16 mouse cellular contexts compared by ENCODE assay signal in the genomic region with DNA sequence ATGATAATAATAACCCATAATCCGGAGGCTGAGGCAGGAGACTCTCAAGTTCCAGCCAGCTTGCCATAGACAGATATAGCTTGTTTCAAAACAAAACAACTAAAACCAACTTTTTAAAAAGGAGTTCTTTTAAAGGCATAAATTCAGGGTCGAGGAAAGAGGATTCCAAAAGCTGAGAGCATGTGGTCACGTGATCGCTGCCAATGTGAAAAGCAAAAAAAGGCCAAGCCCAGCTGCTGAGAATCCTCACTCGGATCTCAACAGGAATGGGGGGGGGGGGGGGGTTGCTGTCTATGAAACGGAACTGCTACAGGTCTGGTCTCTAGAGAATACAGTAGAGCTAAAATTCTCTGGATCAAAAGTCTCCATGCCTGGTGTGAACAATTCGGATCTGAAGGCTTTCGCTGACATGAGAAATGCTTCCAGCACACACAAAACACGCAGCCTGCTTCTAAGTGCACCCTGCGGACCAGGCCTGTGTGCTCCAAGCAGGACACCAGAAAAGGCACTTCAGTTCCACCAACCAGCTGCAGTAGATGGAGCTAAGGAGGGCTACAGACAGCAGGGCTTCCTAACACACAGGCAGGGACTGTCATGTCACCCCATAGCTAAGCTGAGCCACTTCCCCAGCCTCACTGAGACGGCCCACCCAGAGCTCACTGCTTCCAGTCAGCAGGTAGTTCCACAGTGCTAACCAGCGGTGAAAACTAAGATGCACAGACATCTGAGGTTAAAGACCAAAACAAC. TPM values are rescaled to one million over a fixed set of nuclear protein-coding genes. Genes with fewer than 3 reads are reported as not detected.
DNase-seq lines count a peak whose midpoint lies in the region; ATAC-seq and TF ChIP-seq lines count a peak whose summit lies in the region.
"Had no signal": no experiment of that assay in that cellular context is flagged by ENCODE, and none has a peak within 500 bp of the region (broad histone marks: within the 10 kb centered on the region; RNA-seq: fewer than 3 reads in every experiment).

No protein-coding gene starts in this region.

- intact Hi-C loops in left cerebral cortex, postnatal 14 days (cut with DNase I) = no loop called here

- DNase-seq in heart, adult 9 months (ENCODE audit: low spot score in 2 of 2) = no peak
- DNase-seq in midbrain, embryonic 14.5 days = no peak
- no peak for DNase-seq in ES-E14 (ENCODE audit: low read depth, low spot score)
- no peak for DNase-seq in left cerebral cortex, postnatal 14 days (ENCODE audit: low spot score in 2 of 2)
- no peak for DNase-seq in ovary, postnatal 10 days (ENCODE audit: low spot score)
- DNase-seq: adrenal gland, adult 2 months; cerebellum, adult 9-11 months; kidney, adult 11 months; liver, embryonic 13.5 days; lung, postnatal 10 days; right cerebral cortex, postnatal 14 days had no signal

- H3K27me3 ChIP-seq in heart, embryonic 13.5 days (replicated peaks) = no peaks in the 10 kb centered on the region
- no peaks in the 10 kb centered on the region for H3K27me3 ChIP-seq in midbrain, embryonic 12.5 days
- no peaks in the 10 kb centered on the region for H3K27me3 ChIP-seq in midbrain, embryonic 14.5 days (ENCODE audit: control insufficient read depth, insufficient read depth, low read length)
- H3K27me3 ChIP-seq in neural tube, embryonic 15.5 days (replicated peaks) = no peaks in the 10 kb centered on the region
- H3K27me3 ChIP-seq: liver, embryonic 13.5 days; midbrain, embryonic 15.5 days had no signal

- no peak for ATAC-seq in heart, embryonic 13.5 days (ENCODE audit: extremely low read depth, insufficient number of reproducible peaks, low FRiP score, low TSS enrichment)
- ATAC-seq in midbrain, embryonic 12.5 days (ENCODE audit: low FRiP score, low read depth) = no peak
- no peak for ATAC-seq in midbrain, embryonic 14.5 days (ENCODE audit: low FRiP score, low TSS enrichment)
- ATAC-seq in neural tube, embryonic 15.5 days (ENCODE audit: low FRiP score) = no peak
- ATAC-seq: midbrain, embryonic 15.5 days had no signal

- no peak overlapping the region; the same call in 1 of the 2 replicates for H3K27ac ChIP-seq in heart, embryonic 13.5 days (replicated peaks)
- H3K27ac ChIP-seq in midbrain, embryonic 12.5 days (replicated peaks) = peak overlapping the region; percentile 42; the same call in 1 of the 2 replicates
- no peak overlapping the region for H3K27ac ChIP-seq in midbrain, embryonic 14.5 days (replicated peaks; ENCODE audit: low read depth, low read length)
- peak overlapping the region; percentile 40; the same call in 1 of the 2 replicates for H3K27ac ChIP-seq in ES-E14 (ENCODE audit: insufficient read depth, low read depth, low read length, poor library complexity, severe bottlenecking)
- H3K27ac ChIP-seq in neural tube, embryonic 15.5 days (replicated peaks) = 0 out of 2 replicates have a peak overlapping the region, but pooled peaks have one; percentile 5
- H3K27ac ChIP-seq: hindbrain, embryonic 10.5 days; liver, embryonic 13.5 days; midbrain, embryonic 15.5 days had no signal

- H3K9me3 ChIP-seq in heart, embryonic 13.5 days = no peaks in the 10 kb centered on the region
- no peaks in the 10 kb centered on the region for H3K9me3 ChIP-seq in midbrain, embryonic 12.5 days
- H3K9me3 ChIP-seq in midbrain, embryonic 14.5 days (ENCODE audit: control insufficient read depth, low read length) = no peaks in the 10 kb centered on the region
- H3K9me3 ChIP-seq in ES-E14 (ENCODE audit: control insufficient read depth, insufficient read depth, low read depth, low read length) = no peaks in the 10 kb centered on the region
- no peaks in the 10 kb centered on the region for H3K9me3 ChIP-seq in neural tube, embryonic 15.5 days (replicated peaks)
- H3K9me3 ChIP-seq: hindbrain, embryonic 10.5 days; liver, embryonic 13.5 days; midbrain, embryonic 15.5 days had no signal

- 56% methylated on average over 12 of the region's 12 CpGs for WGBS in heart, embryonic 13.5 days
- 74% methylated on average over 12 of the region's 12 CpGs for WGBS in midbrain, embryonic 12.5 days
- 78% methylated on average over 12 of the region's 12 CpGs for WGBS in midbrain, embryonic 14.5 days
- WGBS in neural tube, embryonic 15.5 days = 67% methylated on average over 12 of the region's 12 CpGs

- H3K4me2 ChIP-seq in heart, embryonic 13.5 days = no peak overlapping the region
- no peak overlapping the region for H3K4me2 ChIP-seq in midbrain, embryonic 12.5 days (replicated peaks)
- no peak overlapping the region for H3K4me2 ChIP-seq in midbrain, embryonic 14.5 days (ENCODE audit: low read length)
- H3K4me2 ChIP-seq in neural tube, embryonic 15.5 days = no peak overlapping the region
- H3K4me2 ChIP-seq: liver, embryonic 13.5 days; midbrain, embryonic 15.5 days had no signal

- H3K4me3 ChIP-seq in heart, embryonic 13.5 days = no peak overlapping the region
- no peak overlapping the region for H3K4me3 ChIP-seq in midbrain, embryonic 12.5 days
- no peak overlapping the region for H3K4me3 ChIP-seq in midbrain, embryonic 14.5 days (replicated peaks; ENCODE audit: low read depth, low read length)
- peak overlapping the region in 1 of 2 experiments; percentile 4; a peak in 1 of 4 replicates for H3K4me3 ChIP-seq in ES-E14 (ENCODE audit: insufficient read depth in 1 of 2, low read depth in 1 of 2, low read length in 2 of 2, poor library complexity in 1 of 2, severe bottlenecking in 1 of 2)
- no peak overlapping the region for H3K4me3 ChIP-seq in neural tube, embryonic 15.5 days (replicated peaks)
- H3K4me3 ChIP-seq: hindbrain, embryonic 10.5 days; liver, embryonic 13.5 days; midbrain, embryonic 15.5 days had no signal

- peaks cover 51% of the 10 kb centered on the region for H3K4me1 ChIP-seq in heart, embryonic 13.5 days
- H3K4me1 ChIP-seq in midbrain, embryonic 12.5 days = peaks cover 14% of the 10 kb centered on the region
- H3K4me1 ChIP-seq in midbrain, embryonic 14.5 days (ENCODE audit: control insufficient read depth, insufficient read depth, low read length) = no peaks in the 10 kb centered on the region
- H3K4me1 ChIP-seq in ES-E14 (ENCODE audit: control insufficient read depth in 2 of 2, insufficient read depth in 2 of 2, low read length in 2 of 2, poor library complexity in 1 of 2) = peaks cover 0 to 20% of the 10 kb centered on the region in 2 experiments; a peak in 2 of 4 replicates
- peaks cover 43% of the 10 kb centered on the region for H3K4me1 ChIP-seq in neural tube, embryonic 15.5 days

- peak overlapping the region; percentile 47; the same call in 1 of the 2 replicates for H3K9ac ChIP-seq in heart, embryonic 13.5 days
- no peak overlapping the region for H3K9ac ChIP-seq in midbrain, embryonic 12.5 days (replicated peaks)
- no peak overlapping the region for H3K9ac ChIP-seq in midbrain, embryonic 14.5 days (replicated peaks; ENCODE audit: low read length)
- no peak overlapping the region for H3K9ac ChIP-seq in ES-E14 (ENCODE audit: insufficient read depth, low read depth, low read length, poor library complexity, severe bottlenecking)
- H3K9ac ChIP-seq in neural tube, embryonic 15.5 days (replicated peaks) = no peak overlapping the region; the same call in 1 of the 2 replicates
- H3K9ac ChIP-seq: liver, embryonic 13.5 days; midbrain, embryonic 15.5 days had no signal

- in situ Hi-C loops in ES-E14 (cut with MboI; ENCODE audit: low sequenced_read_pairs in 2 of 2, unreplicated experiment in 2 of 2) = no loop called here

- H3K36me3 ChIP-seq in heart, embryonic 13.5 days = peaks cover 36% of the 10 kb centered on the region
- peaks cover 25% of the 10 kb centered on the region for H3K36me3 ChIP-seq in midbrain, embryonic 12.5 days
- peaks cover 17% of the 10 kb centered on the region for H3K36me3 ChIP-seq in midbrain, embryonic 14.5 days (ENCODE audit: control insufficient read depth, insufficient read depth, low read length)
- H3K36me3 ChIP-seq in ES-E14 (ENCODE audit: control insufficient read depth, insufficient read depth, low read length, poor library complexity, severe bottlenecking) = peaks cover 10% of the 10 kb centered on the region; the same call in 1 of the 2 replicates
- peaks cover 19% of the 10 kb centered on the region for H3K36me3 ChIP-seq in neural tube, embryonic 15.5 days

TF ChIP-seq in ES-E14, 5 proteins besides CTCF, POLR2A, EP300 and RAD21:
- TF ChIP-seq CHD2 (IDR thresholded peaks at IDR 0.05; ENCODE audit: low read depth, low read length) (no peak), HCFC1 (IDR thresholded peaks at IDR 0.05; ENCODE audit: borderline replicate concordance, insufficient read depth, low read length) (no peak), ZC3H11A (IDR thresholded peaks at IDR 0.05; ENCODE audit: borderline replicate concordance, low read depth, low read length) (no peak), MAFK (IDR thresholded peaks at IDR 0.05; ENCODE audit: insufficient read depth, low read depth, low read length) (no peak), ZNF384 (IDR thresholded peaks at IDR 0.05; ENCODE audit: low read depth, low read length) (no peak)

RNA-seq across cellular contexts. Expression of gene Bptf, which starts 24.8 kb away (rescaled TPM):
- polyA plus RNA-seq in heart, embryonic 13.5 days (2015; fragmentation: Nextera tagmentation; extraction: Ambion mirVana) = 17.9 and 18.3 TPM in 2 replicates
- polyA plus RNA-seq in midbrain, embryonic 12.5 days (2016; fragmentation: Nextera tagmentation; extraction: Ambion mirVana) = 44.0 and 45.6 TPM in 2 replicates
- 40.4 and 46.9 TPM in 2 replicates for polyA plus RNA-seq in midbrain, embryonic 14.5 days (2014; fragmentation: Nextera tagmentation; extraction: Ambion mirVana)
- total RNA-seq in ES-E14 (2012; rRNA removed) = 81.3 and 86.4 TPM in 2 replicates
- polyA plus RNA-seq in neural tube, embryonic 15.5 days (2015; fragmentation: Nextera tagmentation; extraction: Ambion mirVana) = 26.6 and 27.5 TPM in 2 replicates
- total RNA-seq in left cerebral cortex, postnatal 14 days (2021) = 10 to 100 TPM; 57.9 to 59.8 TPM

Comparison
In these comparisons a context has a peak if more than half of its experiments do, and no peak if none do; other contexts are left out.
1. H3K27ac ChIP-seq: peak in midbrain, embryonic 12.5 days (single experiment), ES-E14 (single experiment) and neural tube, embryonic 15.5 days (single experiment); none in heart, embryonic 13.5 days (single experiment) and midbrain, embryonic 14.5 days (single experiment).